In the genomic region with DNA sequence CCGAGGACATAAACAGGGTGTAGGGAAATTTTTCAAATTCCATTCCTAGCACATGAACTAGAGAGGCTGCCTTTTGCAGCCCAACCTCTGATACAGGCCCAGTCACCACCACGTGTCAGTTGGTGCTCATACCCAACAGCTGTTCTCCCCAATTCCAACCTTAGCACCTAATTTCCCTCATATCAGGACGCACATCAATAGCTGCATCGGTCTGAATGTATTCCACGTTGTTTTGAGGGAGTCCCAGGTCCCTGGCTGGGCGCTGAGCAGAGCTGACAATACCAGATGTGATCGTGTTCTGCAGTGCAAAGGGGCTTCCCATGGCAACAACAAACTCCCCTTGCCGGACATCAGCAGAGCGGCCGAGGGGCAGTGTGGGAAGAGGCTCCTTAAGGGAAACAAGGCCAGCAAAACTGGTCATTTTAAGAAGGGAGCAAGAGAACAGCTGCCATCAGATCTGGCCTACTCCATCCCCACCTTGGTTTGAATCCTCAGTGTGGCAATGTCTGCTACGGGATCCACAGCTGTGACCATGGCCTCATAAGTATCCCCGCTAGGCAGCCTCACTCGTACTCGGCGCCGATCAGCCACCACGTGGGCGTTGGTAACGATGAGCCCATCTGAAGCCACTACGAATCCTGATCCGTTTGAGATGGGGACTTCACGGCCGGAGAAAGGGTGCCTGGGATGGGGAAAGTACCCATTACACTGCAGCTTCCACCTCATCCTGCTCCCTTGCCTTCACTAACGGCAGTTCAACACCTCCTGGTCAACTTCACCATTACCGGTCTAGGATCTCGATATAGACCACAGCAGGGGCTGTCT, we compare ENCODE assay signal across 1 mouse cellular context.
TF ChIP-seq lines count a peak whose summit lies in the region.

No protein-coding gene starts in this region.

TF ChIP-seq in CH12.LX, 34 proteins besides CTCF, POLR2A, EP300 and RAD21:
- TF ChIP-seq MEF2A (IDR thresholded peaks at IDR 0.05; ENCODE audit: borderline replicate concordance, low read depth, low read length): no peak
- no peak for TF ChIP-seq NRF1 (IDR thresholded peaks at IDR 0.05; ENCODE audit: low read depth, low read length)
- no peak for TF ChIP-seq ZKSCAN1 (IDR thresholded peaks at IDR 0.05; ENCODE audit: borderline replicate concordance, low read depth, low read length)
- no peak for TF ChIP-seq CHD2 (IDR thresholded peaks at IDR 0.05; ENCODE audit: low read length)
- no peak for TF ChIP-seq GABPA (IDR thresholded peaks at IDR 0.05; ENCODE audit: insufficient replicate concordance, low read depth, low read length)
- no peak for TF ChIP-seq MAFK (IDR thresholded peaks at IDR 0.05; ENCODE audit: insufficient replicate concordance, low read length)
- TF ChIP-seq RCOR1 (conservative IDR thresholded peaks at IDR 0.05; ENCODE audit: low read depth, low read length): no peak
- TF ChIP-seq TCF12 (IDR thresholded peaks at IDR 0.05; ENCODE audit: low read depth, low read length): 0 out of 2 replicates have a peak, but pooled peaks have one; percentile 46
- no peak for TF ChIP-seq JUN (IDR thresholded peaks at IDR 0.05; ENCODE audit: insufficient read depth, low read depth, low read length)
- no peak for TF ChIP-seq ZC3H11A (IDR thresholded peaks at IDR 0.05; ENCODE audit: low read depth, low read length)
- peak; percentile 88 for TF ChIP-seq MAX (IDR thresholded peaks at IDR 0.05; ENCODE audit: low read length)
- TF ChIP-seq BHLHE40 (IDR thresholded peaks at IDR 0.05; ENCODE audit: low read depth, low read length): no peak
- no peak for TF ChIP-seq USF2 (conservative IDR thresholded peaks at IDR 0.05; ENCODE audit: low read depth, low read length)
- TF ChIP-seq SMC3 (IDR thresholded peaks at IDR 0.05; ENCODE audit: low read depth, low read length): 0 out of 2 replicates have a peak, but pooled peaks have one; percentile 1
- TF ChIP-seq PAX5 (IDR thresholded peaks at IDR 0.05; ENCODE audit: low read length): no peak
- TF ChIP-seq TBP (conservative IDR thresholded peaks at IDR 0.05; ENCODE audit: low read depth, low read length): 0 out of 2 replicates have a peak, but pooled peaks have one; percentile 19
- 0 out of 2 replicates have a peak, but pooled peaks have one; percentile 12 for TF ChIP-seq ETS1 (conservative IDR thresholded peaks at IDR 0.05; ENCODE audit: low read depth, low read length)
- 0 out of 2 replicates have a peak, but pooled peaks have one; percentile 80 for TF ChIP-seq CHD1 (IDR thresholded peaks at IDR 0.05; ENCODE audit: low read depth, low read length)
- no peak for TF ChIP-seq NELFE (IDR thresholded peaks at IDR 0.05; ENCODE audit: low read depth, low read length)
- no peak for TF ChIP-seq POLR2AphosphoS2 (IDR thresholded peaks at IDR 0.05; ENCODE audit: low read depth, low read length)
- 0 out of 2 replicates have a peak, but pooled peaks have one; percentile 7 for TF ChIP-seq USF1 (IDR thresholded peaks at IDR 0.05; ENCODE audit: low read depth, low read length)
- peak; percentile 86 for TF ChIP-seq MYC (IDR thresholded peaks at IDR 0.05; ENCODE audit: low read depth, low read length)
- TF ChIP-seq JUND (conservative IDR thresholded peaks at IDR 0.05; ENCODE audit: low read depth, low read length): no peak
- TF ChIP-seq ELF1 (IDR thresholded peaks at IDR 0.05; ENCODE audit: low read depth, low read length): 0 out of 2 replicates have a peak, but pooled peaks have one; percentile 22
- 0 out of 2 replicates have a peak, but pooled peaks have one; percentile 9 for TF ChIP-seq HCFC1 (IDR thresholded peaks at IDR 0.05; ENCODE audit: low read depth, low read length)
- TF ChIP-seq KAT2A (IDR thresholded peaks at IDR 0.05; ENCODE audit: insufficient replicate concordance, low read length): no peak
- peak; percentile 87 for TF ChIP-seq MXI1 (IDR thresholded peaks at IDR 0.05; ENCODE audit: low read depth, low read length)
- TF ChIP-seq IRF4 (IDR thresholded peaks at IDR 0.05; ENCODE audit: low read depth, low read length): no peak
- no peak for TF ChIP-seq ZMIZ1 (IDR thresholded peaks at IDR 0.05; ENCODE audit: low read depth, low read length)
- no peak for TF ChIP-seq UBTF (IDR thresholded peaks at IDR 0.05; ENCODE audit: low read depth, low read length)
- TF ChIP-seq SIN3A (IDR thresholded peaks at IDR 0.05; ENCODE audit: low read length): no peak; the same call in none of the 2 replicates
